Mouse (Mus musculus) erythroblast, embryonic 14.5 days (primary cell): ENCODE results near the gene Ryr2. TPM values are rescaled to one million over a fixed set of nuclear protein-coding genes. Genes with fewer than 3 reads are reported as not detected.

Experiments
- H3K27me3 ChIP-seq: 2 replicates; pipeline ENCODE4 v1.6.1; 2012; ENCODE audit warnings: inconsistent platforms; ENCODE audit not compliant: control insufficient read depth
- H3K36me3 ChIP-seq: 2 replicates; pipeline ENCODE4 v1.6.1; 2012; ENCODE audit warnings: mild to moderate bottlenecking, inconsistent platforms; ENCODE audit not compliant: control insufficient read depth
- H3K4me1 ChIP-seq: 2 replicates; pipeline ENCODE4 v1.6.1; 2012; ENCODE audit warnings: inconsistent platforms; ENCODE audit not compliant: control insufficient read depth
- H3K4me3 ChIP-seq: replicated peaks from 2 replicates; pipeline ENCODE3; 2012; ENCODE audit warnings: moderate library complexity, mild to moderate bottlenecking, inconsistent platforms
- H3K9me3 ChIP-seq: 2 replicates; pipeline ENCODE4 v1.6.1; 2012; ENCODE audit warnings: low read length, inconsistent platforms, mixed read lengths; ENCODE audit not compliant: control insufficient read depth
- GATA1 ChIP-seq: IDR thresholded peaks from 2 replicates; pipeline ENCODE4 v1.6.1; 2012; ENCODE audit warnings: low read length, inconsistent platforms, mixed read lengths
- TAL1 ChIP-seq: IDR thresholded peaks from 3 replicates; pipeline ENCODE4 v1.6.1; 2012; ENCODE audit warnings: low read length, inconsistent platforms, mixed read lengths
- polyA plus RNA-seq: library from polyadenylated mRNA; stranded (reverse); fragments of >175 nt; gene quantifications from 2 replicates; pipeline ENCODE4 v1.2.3, GENCODE M21; 2012

Ryr2 gene
- polyA plus RNA-seq, 1 experiment, result not detected

DNA sequence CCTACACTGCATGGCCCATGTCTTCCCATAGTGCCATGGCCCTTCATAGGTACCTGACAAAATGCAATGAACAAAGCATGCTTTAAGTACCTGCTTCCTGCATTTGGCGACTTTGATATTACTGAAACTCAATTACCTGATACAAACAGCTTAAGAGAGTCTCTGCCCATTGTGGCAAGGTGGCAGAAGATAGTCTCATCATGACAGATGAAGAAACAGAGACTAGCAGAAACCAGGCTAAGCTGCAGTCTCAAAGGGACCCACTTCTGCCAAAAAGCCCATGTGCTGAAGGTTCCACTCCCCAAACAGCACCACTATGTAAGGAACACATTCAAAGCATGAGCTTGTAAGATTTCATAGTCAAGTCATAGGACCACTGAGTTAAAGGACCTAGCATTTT lies 7.8 kb downstream of the Ryr2 start:
- Histone ChIP-seq H3K27me3 (peaks cover 14% of the 10 kb centered on the region), H3K9me3 (no peaks in the 10 kb centered on the region), H3K4me1 (peaks cover 31% of the 10 kb centered on the region), H3K4me3 (no peak overlapping the region), H3K36me3 (no peaks in the 10 kb centered on the region)
- TF ChIP-seq GATA1, result no peak
- TF ChIP-seq TAL1, result no peak

DNA sequence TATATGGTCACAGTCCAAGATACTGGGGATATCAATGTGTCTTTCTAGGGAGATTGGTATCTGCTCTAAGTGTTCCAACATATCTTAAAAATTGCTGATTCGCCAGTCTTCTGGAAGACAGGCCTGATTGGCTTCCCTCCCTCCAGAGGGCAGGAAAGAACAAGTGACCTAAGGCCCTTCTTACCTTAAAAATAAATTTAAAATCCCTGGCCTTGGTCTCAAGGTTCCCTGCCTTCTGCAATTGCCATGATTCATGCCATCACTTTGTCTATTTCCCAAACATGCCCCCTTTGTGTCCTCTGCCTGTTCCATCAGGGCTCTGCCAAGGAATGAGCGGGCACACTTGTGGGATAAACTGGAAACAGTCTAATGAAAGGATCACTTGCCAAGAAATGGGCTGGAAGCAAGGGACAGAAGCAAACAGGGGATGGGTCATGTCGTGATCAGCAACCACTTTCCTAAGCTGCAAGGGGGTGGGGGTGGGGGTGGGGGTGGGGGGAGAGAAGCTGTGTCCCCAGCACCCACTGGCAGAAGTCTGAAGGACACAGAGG lies 10.3 kb downstream of the Ryr2 start:
- H3K27me3 ChIP-seq, result peaks cover 2% of the 10 kb centered on the region; the same call in 1 of the 2 replicates
- H3K4me1 ChIP-seq, result peaks cover 37% of the 10 kb centered on the region
- no peaks in the 10 kb centered on the region for H3K9me3 ChIP-seq
- H3K4me3 ChIP-seq, result no peak overlapping the region
- H3K36me3 ChIP-seq, result no peaks in the 10 kb centered on the region
- TF ChIP-seq TAL1 (no peak), GATA1 (no peak)

DNA sequence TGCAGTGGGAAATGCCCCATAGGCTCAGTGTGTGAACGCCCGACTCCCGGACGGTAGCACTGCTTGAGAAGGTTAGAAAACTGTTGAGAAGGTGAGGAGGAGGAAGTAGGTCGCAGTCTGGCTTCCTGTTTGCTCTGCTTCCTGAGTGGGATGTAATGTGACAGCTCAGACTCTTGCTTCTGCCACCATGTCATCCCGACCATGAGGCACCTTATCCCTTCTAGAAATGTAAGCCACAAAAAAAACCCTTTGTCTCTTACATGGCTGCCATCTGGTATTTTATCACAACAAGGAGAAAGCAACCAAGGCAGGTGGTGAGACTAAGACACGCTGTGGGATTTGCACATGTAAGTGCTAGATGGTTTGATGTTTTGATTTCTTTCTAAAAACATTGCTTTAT lies 12.2 kb downstream of the Ryr2 start:
- Histone ChIP-seq H3K9me3 (no peaks in the 10 kb centered on the region), H3K27me3 (no peaks in the 10 kb centered on the region), H3K4me3 (no peak overlapping the region), H3K4me1 (peaks cover 28% of the 10 kb centered on the region), H3K36me3 (no peaks in the 10 kb centered on the region)
- TF ChIP-seq GATA1 (no peak), TAL1 (no peak)

DNA sequence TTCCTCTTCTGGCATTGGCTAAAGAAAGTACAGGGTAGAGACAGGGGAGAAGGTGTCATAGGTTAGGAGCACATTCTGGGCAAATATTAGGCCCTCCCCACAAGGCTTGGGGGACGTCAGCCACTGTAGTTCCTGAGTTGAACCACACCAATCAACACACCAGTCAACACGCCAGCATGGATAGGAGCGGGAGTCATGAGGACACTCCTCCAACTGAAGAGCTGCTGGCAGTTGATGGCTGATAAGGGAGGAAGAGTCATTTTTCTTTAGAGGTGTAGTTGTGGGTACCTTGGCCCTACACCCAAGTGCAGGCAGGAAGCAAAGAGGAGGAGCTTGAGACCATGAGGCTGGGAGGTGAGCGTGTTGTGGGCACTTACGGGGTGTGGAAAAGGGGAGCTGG lies 13.6 kb downstream of the Ryr2 start:
- TF ChIP-seq TAL1 (no peak), GATA1 (no peak)
- Histone ChIP-seq H3K27me3 (no peaks in the 10 kb centered on the region), H3K4me3 (no peak overlapping the region), H3K4me1 (peaks cover 14% of the 10 kb centered on the region), H3K36me3 (no peaks in the 10 kb centered on the region), H3K9me3 (no peaks in the 10 kb centered on the region)

DNA sequence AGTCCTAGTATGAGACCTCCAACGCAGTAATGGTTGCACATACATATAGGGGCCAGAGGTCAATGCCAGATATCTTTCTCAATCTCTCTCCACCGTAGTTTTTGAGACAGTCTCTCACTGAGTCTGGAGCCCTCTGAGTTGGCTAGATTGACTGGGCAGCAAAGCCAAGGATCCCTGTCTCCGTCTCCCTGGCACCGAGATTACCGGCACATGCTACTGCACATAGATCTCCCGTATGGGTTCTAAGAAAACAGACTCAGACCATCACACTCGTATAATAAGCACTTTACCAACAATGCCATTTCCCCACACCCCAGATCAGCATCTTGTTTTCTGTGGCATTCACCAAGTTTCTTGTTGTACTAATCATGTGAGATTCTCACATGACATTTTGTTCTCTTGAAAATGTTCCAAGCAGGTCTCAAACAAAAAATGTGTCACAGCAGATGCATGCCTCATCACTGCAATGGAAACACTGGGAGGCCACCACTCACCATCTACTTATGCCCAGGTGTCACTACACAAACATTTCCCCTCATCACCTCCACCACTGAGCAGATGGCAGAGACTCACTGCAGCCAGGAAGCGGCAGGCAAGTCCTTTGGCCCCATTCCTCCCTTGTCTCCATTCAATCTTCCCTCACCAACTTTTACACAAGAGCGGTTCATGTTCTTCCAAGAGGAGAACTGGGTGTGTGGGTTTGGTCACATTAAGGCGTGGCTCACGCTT lies 14.2 kb downstream of the Ryr2 start:
- no peaks in the 10 kb centered on the region for H3K27me3 ChIP-seq
- H3K36me3 ChIP-seq, result no peaks in the 10 kb centered on the region
- TF ChIP-seq GATA1 (no peak), TAL1 (no peak)
- peaks cover 10% of the 10 kb centered on the region for H3K4me1 ChIP-seq
- H3K4me3 ChIP-seq, result no peak overlapping the region
- H3K9me3 ChIP-seq, result no peaks in the 10 kb centered on the region

DNA sequence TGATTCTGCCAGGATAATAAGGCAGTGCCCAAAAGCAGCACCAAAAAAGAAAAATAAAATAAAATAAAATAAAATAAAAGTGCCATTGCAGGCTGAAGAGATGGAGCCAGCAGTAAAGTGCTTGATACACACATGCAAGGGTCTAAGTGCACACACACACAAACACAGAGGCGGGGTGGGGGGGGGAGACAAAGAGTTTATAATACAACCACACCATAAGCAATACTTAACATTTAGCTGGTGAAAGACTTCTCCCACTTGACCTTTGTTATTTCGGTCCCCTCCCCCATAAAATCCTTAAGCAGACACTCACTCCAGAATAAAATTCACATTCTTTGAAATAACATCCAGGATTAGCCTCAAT lies 22.7 kb downstream of the Ryr2 start:
- Histone ChIP-seq H3K27me3 (no peaks in the 10 kb centered on the region), H3K4me3 (no peak overlapping the region), H3K9me3 (no peaks in the 10 kb centered on the region), H3K36me3 (no peaks in the 10 kb centered on the region), H3K4me1 (no peaks in the 10 kb centered on the region)
- no peak for TF ChIP-seq TAL1
- TF ChIP-seq GATA1, result no peak

DNA sequence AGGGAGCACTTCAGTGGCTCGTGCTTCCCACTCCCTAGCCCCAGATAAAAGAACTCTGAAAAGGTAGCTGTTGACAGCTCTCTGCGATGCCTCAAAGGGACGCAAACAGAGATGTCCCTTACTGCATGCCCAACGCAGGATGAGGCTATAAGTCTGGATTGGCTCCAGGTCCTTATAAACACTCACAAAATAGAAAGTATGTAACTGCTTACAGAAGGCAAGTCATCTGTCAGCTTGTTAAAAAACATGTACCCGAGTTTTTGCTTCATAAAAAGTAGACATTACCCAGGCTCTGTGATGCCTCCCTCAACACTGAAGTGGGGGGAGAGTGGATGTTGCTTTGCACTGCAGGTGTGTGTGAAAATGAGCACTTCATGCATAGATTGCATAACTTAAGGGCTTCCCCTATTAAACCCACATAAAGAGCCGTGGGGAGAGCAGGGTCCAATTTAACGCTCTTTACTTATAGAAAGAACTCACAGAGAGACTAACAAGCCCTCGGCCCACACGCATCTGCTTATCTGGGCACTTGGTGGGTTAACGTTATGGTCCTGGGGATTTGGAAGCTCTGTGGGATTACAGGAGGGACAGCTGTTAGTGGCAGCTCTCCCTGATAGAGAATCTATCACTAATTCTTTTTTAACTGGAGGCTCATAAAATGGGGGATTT lies 23.2 kb downstream of the Ryr2 start:
- Histone ChIP-seq H3K27me3 (no peaks in the 10 kb centered on the region), H3K4me3 (no peak overlapping the region), H3K4me1 (no peaks in the 10 kb centered on the region), H3K36me3 (no peaks in the 10 kb centered on the region), H3K9me3 (no peaks in the 10 kb centered on the region)
- TF ChIP-seq TAL1, result no peak
- no peak for TF ChIP-seq GATA1

DNA sequence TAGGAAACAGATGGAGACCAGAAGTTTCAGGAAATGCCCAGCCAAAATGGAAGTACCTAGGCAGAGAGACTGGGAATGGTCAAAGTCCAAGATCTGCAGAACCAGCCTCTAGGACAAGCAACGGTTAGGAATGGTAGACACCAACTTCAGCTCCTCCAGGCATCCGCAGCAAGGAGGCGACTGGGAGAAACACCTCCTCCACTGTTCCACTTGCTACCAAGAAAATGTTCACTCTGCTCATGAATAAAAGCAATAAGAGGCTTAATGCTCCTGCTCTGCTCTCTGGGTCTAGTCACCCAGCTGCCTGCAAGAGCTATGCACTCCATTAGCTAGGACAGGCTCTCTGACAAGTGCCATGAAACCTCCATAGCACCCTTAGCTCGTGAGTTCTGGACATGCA lies 26.2 kb downstream of the Ryr2 start:
- Histone ChIP-seq H3K9me3 (no peaks in the 10 kb centered on the region), H3K4me3 (no peak overlapping the region), H3K4me1 (no peaks in the 10 kb centered on the region), H3K36me3 (no peaks in the 10 kb centered on the region), H3K27me3 (no peaks in the 10 kb centered on the region)
- TF ChIP-seq GATA1 (no peak), TAL1 (no peak)

DNA sequence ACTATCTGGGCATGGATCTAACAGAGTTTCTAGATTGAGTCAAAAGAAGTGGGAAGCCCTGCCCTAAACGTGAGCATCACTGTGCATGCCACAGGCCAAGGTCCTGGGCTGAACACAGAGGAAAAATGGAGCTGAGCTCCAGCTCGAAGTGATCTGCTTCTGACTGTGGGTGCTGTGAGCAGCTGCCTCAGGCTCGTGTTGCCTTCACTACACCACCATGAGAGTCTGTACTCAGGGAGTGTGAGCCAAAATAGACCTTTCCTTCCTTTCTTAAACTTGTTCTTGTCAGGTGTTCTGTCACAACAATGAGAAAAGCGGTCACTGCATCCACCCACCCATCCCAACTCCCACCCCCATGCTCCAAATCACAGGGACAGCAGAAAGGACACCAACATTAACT lies 27.2 kb downstream of the Ryr2 start:
- H3K27me3 ChIP-seq, result no peaks in the 10 kb centered on the region
- no peak for TF ChIP-seq GATA1
- TF ChIP-seq TAL1, result no peak
- no peak overlapping the region for H3K4me3 ChIP-seq
- H3K4me1 ChIP-seq, result no peaks in the 10 kb centered on the region
- no peaks in the 10 kb centered on the region for H3K36me3 ChIP-seq
- H3K9me3 ChIP-seq, result no peaks in the 10 kb centered on the region
